Mouse (Mus musculus) embryonic fibroblast, embryonic 13.5 days (primary cell): ENCODE results near the gene Leng9.

Experiments
- CTCF ChIP-seq: IDR thresholded peaks from 2 replicates; pipeline ENCODE4 v1.5.1; 2011; ENCODE audit warnings: mild to moderate bottlenecking, control low read depth, low read length, moderate library complexity, borderline replicate concordance; ENCODE audit not compliant: insufficient read depth
- POLR2A ChIP-seq: IDR thresholded peaks from 2 replicates; pipeline ENCODE4 v1.6.1; 2011; ENCODE audit warnings: low read depth, mild to moderate bottlenecking, control low read depth, low read length, moderate library complexity

DNA sequence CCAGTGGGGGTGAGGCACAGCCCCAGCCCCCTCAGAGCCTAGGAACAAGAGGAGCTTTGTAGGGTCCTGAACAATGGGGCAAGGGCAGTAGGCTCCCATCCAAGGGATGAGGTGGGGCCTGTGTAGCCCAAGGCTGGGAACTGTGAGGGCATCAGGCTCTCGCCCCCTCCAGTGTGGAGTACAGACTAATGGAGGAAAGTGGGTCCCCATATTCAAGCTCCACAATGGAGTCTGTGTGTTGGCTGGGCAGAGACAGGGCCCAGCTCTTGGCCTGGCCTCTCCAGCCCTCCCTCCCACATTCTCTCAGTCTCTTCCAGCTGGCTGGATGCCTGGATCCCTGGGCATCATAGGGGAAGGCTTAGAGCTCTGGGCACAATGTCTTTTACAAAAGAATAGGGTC is 26.4 kb downstream of the Leng9 start:
- no peak for TF ChIP-seq CTCF
- TF ChIP-seq POLR2A, result no peak
